9 mouse cellular contexts compared by ENCODE assay signal in the genomic region with DNA sequence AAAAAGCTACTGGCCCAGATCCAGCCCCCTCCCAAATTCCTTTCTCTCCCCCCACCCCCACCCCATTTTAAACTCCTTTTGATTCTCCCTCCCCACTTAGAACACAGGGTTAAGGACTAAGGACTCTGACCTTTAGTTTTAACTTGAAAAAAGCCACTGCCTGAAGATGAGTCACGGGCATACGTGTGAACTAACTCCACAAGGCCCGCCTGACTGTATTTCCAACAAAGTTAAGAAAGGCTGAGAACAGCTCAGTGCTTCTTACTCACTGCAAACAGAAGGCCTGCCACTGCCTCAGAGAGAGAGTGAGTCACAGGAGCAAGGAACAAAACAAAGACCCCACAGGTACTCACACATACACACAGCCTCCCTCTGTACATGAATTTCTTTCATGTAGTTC. TPM values are rescaled to one million over a fixed set of nuclear protein-coding genes. Genes with fewer than 3 reads are reported as not detected.
DNase-seq lines count a peak whose midpoint lies in the region; ATAC-seq and TF ChIP-seq lines count a peak whose summit lies in the region.
"Had no signal": no experiment of that assay in that cellular context is flagged by ENCODE, and none has a peak within 500 bp of the region (broad histone marks: within the 10 kb centered on the region; RNA-seq: fewer than 3 reads in every experiment).

No protein-coding gene starts in this region.

- no peaks in the 10 kb centered on the region for H3K27me3 ChIP-seq in kidney, postnatal 0 days (ENCODE audit: insufficient read depth, low read length)
- H3K27me3 ChIP-seq in stomach, embryonic 14.5 days (ENCODE audit: control insufficient read depth, insufficient read depth, low read length): no peaks in the 10 kb centered on the region
- H3K27me3 ChIP-seq: hindbrain, embryonic 15.5 days had no signal

- ATAC-seq in kidney, postnatal 0 days (replicated peaks; ENCODE audit: low FRiP score, low read depth): peak; percentile 66; the same call in 1 of the 2 replicates
- peak; percentile 74 for ATAC-seq in stomach, embryonic 14.5 days (ENCODE audit: insufficient number of reproducible peaks, insufficient read depth, low FRiP score, low read depth)

- peak; percentile 18 to 26 for DNase-seq in left cerebral cortex, adult 18-20 months (ENCODE audit: low spot score in 2 of 2)
- no peak for DNase-seq in left cerebral cortex, adult 11 months (ENCODE audit: low spot score)
- peak; percentile 86 for DNase-seq in NIH3T3 (ENCODE audit: low read depth)
- DNase-seq in fibroblast of lung, adult 2 months (ENCODE audit: low read depth): peak; percentile 83
- DNase-seq in kidney, postnatal 0 days (ENCODE audit: low spot score): peak; percentile 70
- DNase-seq in layer of hippocampus, postnatal 10 days (ENCODE audit: low spot score in 2 of 2): no peak
- DNase-seq in cerebellum, postnatal 36 days: no peak

- WGBS in kidney, postnatal 0 days: 32% methylated on average over 3 of the region's 3 CpGs
- 23% methylated on average over 3 of the region's 3 CpGs for WGBS in stomach, embryonic 14.5 days

- H3K36me3 ChIP-seq in kidney, postnatal 0 days (ENCODE audit: insufficient read depth, low read length): no peaks in the 10 kb centered on the region
- H3K36me3 ChIP-seq in stomach, embryonic 14.5 days (ENCODE audit: control insufficient read depth, insufficient read depth, low read length): no peaks in the 10 kb centered on the region
- H3K36me3 ChIP-seq: hindbrain, embryonic 15.5 days had no signal

- H3K4me2 ChIP-seq in kidney, postnatal 0 days (ENCODE audit: low read length): no peak overlapping the region
- no peak overlapping the region for H3K4me2 ChIP-seq in stomach, embryonic 14.5 days (replicated peaks; ENCODE audit: low read depth, low read length)
- H3K4me2 ChIP-seq: hindbrain, embryonic 15.5 days had no signal

- no peaks in the 10 kb centered on the region for H3K9me3 ChIP-seq in kidney, postnatal 0 days (replicated peaks; ENCODE audit: low read length)
- no peaks in the 10 kb centered on the region for H3K9me3 ChIP-seq in stomach, embryonic 14.5 days (ENCODE audit: control insufficient read depth, low read depth, low read length)
- H3K9me3 ChIP-seq: hindbrain, embryonic 15.5 days had no signal

- no peak overlapping the region for H3K9ac ChIP-seq in kidney, postnatal 0 days (ENCODE audit: low read depth, low read length)
- H3K9ac ChIP-seq in stomach, embryonic 14.5 days (replicated peaks; ENCODE audit: low read depth, low read length): no peak overlapping the region
- H3K9ac ChIP-seq: hindbrain, embryonic 15.5 days had no signal

- no peak overlapping the region for H3K4me3 ChIP-seq in kidney, postnatal 0 days (replicated peaks; ENCODE audit: low read depth, low read length)
- H3K4me3 ChIP-seq in stomach, embryonic 14.5 days (ENCODE audit: low read depth, low read length): no peak overlapping the region
- H3K4me3 ChIP-seq: hindbrain, embryonic 15.5 days had no signal

- no peak for TF ChIP-seq CTCF in kidney, postnatal 0 days (IDR thresholded peaks at IDR 0.05; ENCODE audit: low read depth)

- peak overlapping the region; percentile 60 for H3K27ac ChIP-seq in kidney, postnatal 0 days
- peak overlapping the region; percentile 45; the same call in 1 of the 2 replicates for H3K27ac ChIP-seq in stomach, embryonic 14.5 days (ENCODE audit: low read length)
- H3K27ac ChIP-seq: hindbrain, embryonic 15.5 days had no signal

- peaks cover 16% of the 10 kb centered on the region; the same call in 1 of the 2 replicates for H3K4me1 ChIP-seq in kidney, postnatal 0 days (replicated peaks; ENCODE audit: insufficient read depth, low read length)
- H3K4me1 ChIP-seq in stomach, embryonic 14.5 days (ENCODE audit: control insufficient read depth, insufficient read depth, low read length): peaks cover 18% of the 10 kb centered on the region; the same call in 1 of the 2 replicates

RNA-seq across cellular contexts. Expression of gene Mllt3, which starts 48.6 kb away (rescaled TPM):
- 10 to 100 TPM; 40.0 to 49.7 TPM for total RNA-seq in left cerebral cortex, adult 18-20 months (2021)
- polyA plus RNA-seq in kidney, postnatal 0 days (2015; fragmentation: Nextera tagmentation; extraction: Ambion mirVana): 28.7 and 28.9 TPM in 2 replicates
- 43.1 and 44.8 TPM in 2 replicates for polyA plus RNA-seq in stomach, embryonic 14.5 days (2014; fragmentation: Nextera tagmentation; extraction: Ambion mirVana)
- total RNA-seq in layer of hippocampus, postnatal 10 days (2021): 10 to 100 TPM; 46.7 to 49.5 TPM

Comparison
In these comparisons a context has a peak if more than half of its experiments do, and no peak if none do; other contexts are left out.
1. DNase-seq: peak in left cerebral cortex, adult 18-20 months (2 of 2), NIH3T3 (single experiment), fibroblast of lung, adult 2 months (single experiment) and kidney, postnatal 0 days (single experiment); none in left cerebral cortex, adult 11 months (single experiment), layer of hippocampus, postnatal 10 days (0 of 2) and cerebellum, postnatal 36 days (0 of 2).